Mouse (Mus musculus) liver, postnatal 0 days (tissue): ENCODE results near the gene Ost4.

Source experiments
- CTCF ChIP-seq: sonication (generic); IDR thresholded peaks from 2 replicates; pipeline ENCODE4 v1.5.1; 2016; ENCODE audit warnings: antibody characterized with exemption, low read depth
- EP300 ChIP-seq: IDR thresholded peaks from 2 replicates; pipeline ENCODE4 v1.6.1; 2016; ENCODE audit warnings: antibody characterized with exemption, low read depth, mild to moderate bottlenecking

- no peak for TF ChIP-seq CTCF
- TF ChIP-seq EP300 = no peak
Measured at GRCm38 (mm10) chr5:30890375-30890774, 17.2 kb downstream of the Ost4 start.
